Mouse (Mus musculus) cerebellum, adult 2 months (tissue): ENCODE measurements around the gene Nek6.

Experiments used
- CTCF ChIP-seq: fragments of 200-500 bp; IDR thresholded peaks from 2 replicates; pipeline ENCODE4 v1.5.1; 2011; ENCODE audit warnings: low read depth, mild to moderate bottlenecking, control low read depth, low read length, moderate library complexity, borderline replicate concordance; ENCODE audit not compliant: insufficient read depth
- POLR2A ChIP-seq: fragments of 200-500 bp; IDR thresholded peaks from 2 replicates; pipeline ENCODE4 v1.6.1; 2011; ENCODE audit warnings: low read length, control low read depth, borderline replicate concordance; ENCODE audit not compliant: insufficient read depth

DNA sequence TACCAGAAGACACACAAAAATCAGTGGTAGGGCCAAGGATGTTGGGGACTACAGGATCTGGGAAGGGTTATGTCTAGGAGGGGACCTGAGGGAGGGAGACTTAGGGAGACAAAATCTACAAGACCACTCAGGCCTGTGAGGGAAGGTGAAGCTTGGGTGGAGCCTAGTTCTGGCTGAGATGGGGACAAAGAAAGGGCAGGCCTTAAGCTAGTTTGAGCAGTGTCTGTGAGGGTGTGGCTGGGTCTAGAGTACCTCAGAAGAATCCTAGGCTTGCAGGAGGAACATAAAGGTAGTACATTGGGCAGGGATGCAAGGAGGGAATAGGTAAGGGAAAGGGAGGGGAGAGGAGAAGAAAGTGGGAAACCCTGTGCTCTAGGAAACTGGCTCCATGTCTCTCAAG is 32.9 kb downstream of the Nek6 start:
- TF ChIP-seq POLR2A (no peak), CTCF (no peak)
